Mouse (Mus musculus): ENCODE data around the gene Eif3g. TPM values are rescaled to one million over a fixed set of nuclear protein-coding genes. Genes with fewer than 3 reads are reported as not detected.

Gene Eif3g
- polyA plus RNA-seq, 1 experiment from 2014 or later = 327 TPM

GRCm38 (mm10) chr9:20878710-20879065 lies 19.7 kb downstream of the Eif3g start:
- WGBS = 20% methylated on average over 10 of the region's 10 CpGs
- Histone ChIP-seq H3K27ac (ENCODE audit: low read depth, low read length) (peak overlapping the region; percentile 88), H3K4me1 (ENCODE audit: control insufficient read depth, insufficient read depth, low read length) (no peaks in the 10 kb centered on the region), H3K9me3 (ENCODE audit: control insufficient read depth, low read length) (no peaks in the 10 kb centered on the region), H3K4me3 (ENCODE audit: low read length) (peak overlapping the region; percentile 45), H3K9ac (ENCODE audit: low read depth, low read length) (peak overlapping the region; percentile 73), H3K36me3 (ENCODE audit: control insufficient read depth, insufficient read depth, low read length) (no peaks in the 10 kb centered on the region), H3K27me3 (ENCODE audit: control insufficient read depth, insufficient read depth, low read length) (no peaks in the 10 kb centered on the region), H3K4me2 (replicated peaks; ENCODE audit: low read depth, low read length) (peak overlapping the region; percentile 70)
- ATAC-seq (ENCODE audit: low FRiP score, low TSS enrichment) = peak; percentile 7

- peak overlapping the region; percentile 70 for H3K4me2 ChIP-seq (replicated peaks; ENCODE audit: low read depth, low read length)
- H3K9me3 ChIP-seq (ENCODE audit: control insufficient read depth, low read length) = no peaks in the 10 kb centered on the region
- peak overlapping the region; percentile 73 for H3K9ac ChIP-seq (ENCODE audit: low read depth, low read length)
- peak overlapping the region; percentile 88 for H3K27ac ChIP-seq (ENCODE audit: low read depth, low read length)
- no peaks in the 10 kb centered on the region for H3K4me1 ChIP-seq (ENCODE audit: control insufficient read depth, insufficient read depth, low read length)
- H3K27me3 ChIP-seq (ENCODE audit: control insufficient read depth, insufficient read depth, low read length) = no peaks in the 10 kb centered on the region
- peak; percentile 96 for ATAC-seq (ENCODE audit: low FRiP score, low TSS enrichment)
- H3K4me3 ChIP-seq (ENCODE audit: low read length) = peak overlapping the region; percentile 45
- no peaks in the 10 kb centered on the region for H3K36me3 ChIP-seq (ENCODE audit: control insufficient read depth, insufficient read depth, low read length)
- under 1% methylated on average over 69 of the region's 69 CpGs for WGBS
Measured at GRCm38 (mm10) chr9:20878041-20878709, 20.2 kb downstream of the Eif3g start.

- no peaks in the 10 kb centered on the region for H3K9me3 ChIP-seq (ENCODE audit: control insufficient read depth, low read length)
- no peak overlapping the region for H3K27ac ChIP-seq (ENCODE audit: low read depth, low read length)
- ATAC-seq (ENCODE audit: low FRiP score, low TSS enrichment) = no peak; the same call in none of the 2 replicates
- H3K27me3 ChIP-seq (ENCODE audit: control insufficient read depth, insufficient read depth, low read length) = no peaks in the 10 kb centered on the region
- peak overlapping the region; percentile 45; the same call in 1 of the 2 replicates for H3K4me3 ChIP-seq (ENCODE audit: low read length)
- H3K9ac ChIP-seq (ENCODE audit: low read depth, low read length) = no peak overlapping the region
- WGBS = 37% methylated on average over 14 of the region's 14 CpGs
- no peaks in the 10 kb centered on the region for H3K36me3 ChIP-seq (ENCODE audit: control insufficient read depth, insufficient read depth, low read length)
- H3K4me1 ChIP-seq (ENCODE audit: control insufficient read depth, insufficient read depth, low read length) = no peaks in the 10 kb centered on the region
- peak overlapping the region; percentile 70 for H3K4me2 ChIP-seq (replicated peaks; ENCODE audit: low read depth, low read length)
Measured at GRCm38 (mm10) chr9:20877118-20878040, 21.0 kb downstream of the Eif3g start.

GRCm38 (mm10) chr9:20876318-20877117 lies 21.9 kb downstream of the Eif3g start:
- H3K9me3 ChIP-seq (ENCODE audit: control insufficient read depth, low read length) = no peaks in the 10 kb centered on the region
- WGBS = 71% methylated on average over 8 of the region's 9 CpGs
- no peak overlapping the region for H3K27ac ChIP-seq (ENCODE audit: low read depth, low read length)
- H3K36me3 ChIP-seq (ENCODE audit: control insufficient read depth, insufficient read depth, low read length) = no peaks in the 10 kb centered on the region
- H3K9ac ChIP-seq (ENCODE audit: low read depth, low read length) = no peak overlapping the region
- H3K4me3 ChIP-seq (ENCODE audit: low read length) = no peak overlapping the region
- no peaks in the 10 kb centered on the region for H3K4me1 ChIP-seq (ENCODE audit: control insufficient read depth, insufficient read depth, low read length)
- H3K4me2 ChIP-seq (replicated peaks; ENCODE audit: low read depth, low read length) = no peak overlapping the region
- no peak for ATAC-seq (ENCODE audit: low FRiP score, low TSS enrichment)
- no peaks in the 10 kb centered on the region for H3K27me3 ChIP-seq (ENCODE audit: control insufficient read depth, insufficient read depth, low read length)

GRCm38 (mm10) chr9:20875021-20875790 lies 23.2 kb downstream of the Eif3g start:
- WGBS = 64% methylated on average over 23 of the region's 23 CpGs

GRCm38 (mm10) chr9:20873521-20873920 lies 24.9 kb downstream of the Eif3g start:
- 0 out of 2 replicates have a peak, but pooled peaks cover under 1% of the 10 kb centered on the region for H3K4me1 ChIP-seq (ENCODE audit: control insufficient read depth, insufficient read depth, low read length)
- 85% methylated on average over 12 of the region's 12 CpGs for WGBS
- H3K4me2 ChIP-seq (replicated peaks; ENCODE audit: low read depth, low read length) = no peak overlapping the region
- H3K27me3 ChIP-seq (ENCODE audit: control insufficient read depth, insufficient read depth, low read length) = peaks cover 20% of the 10 kb centered on the region
- no peak overlapping the region for H3K4me3 ChIP-seq (ENCODE audit: low read length)
- no peak overlapping the region for H3K27ac ChIP-seq (ENCODE audit: low read depth, low read length)
- H3K9me3 ChIP-seq (ENCODE audit: control insufficient read depth, low read length) = no peaks in the 10 kb centered on the region
- ATAC-seq (ENCODE audit: low FRiP score, low TSS enrichment) = no peak
- H3K9ac ChIP-seq (ENCODE audit: low read depth, low read length) = no peak overlapping the region
- H3K36me3 ChIP-seq (ENCODE audit: control insufficient read depth, insufficient read depth, low read length) = no peaks in the 10 kb centered on the region

More at GRCm38 (mm10) chr9:20875021-20875790, 23.2 kb downstream of the Eif3g start:
- Histone ChIP-seq H3K4me1 (ENCODE audit: control insufficient read depth, insufficient read depth, low read length) (no peaks in the 10 kb centered on the region), H3K9ac (ENCODE audit: low read depth, low read length) (no peak overlapping the region), H3K4me2 (replicated peaks; ENCODE audit: low read depth, low read length) (no peak overlapping the region), H3K27me3 (ENCODE audit: control insufficient read depth, insufficient read depth, low read length) (peaks cover 4% of the 10 kb centered on the region), H3K36me3 (ENCODE audit: control insufficient read depth, insufficient read depth, low read length) (no peaks in the 10 kb centered on the region), H3K4me3 (ENCODE audit: low read length) (no peak overlapping the region), H3K9me3 (ENCODE audit: control insufficient read depth, low read length) (no peaks in the 10 kb centered on the region), H3K27ac (ENCODE audit: low read depth, low read length) (no peak overlapping the region)
- no peak for ATAC-seq (ENCODE audit: low FRiP score, low TSS enrichment)

- H3K36me3 ChIP-seq (ENCODE audit: control insufficient read depth, insufficient read depth, low read length) = no peaks in the 10 kb centered on the region
- H3K4me2 ChIP-seq (replicated peaks; ENCODE audit: low read depth, low read length) = no peak overlapping the region
- WGBS = 85% methylated on average over 10 of the region's 10 CpGs
- ATAC-seq (ENCODE audit: low FRiP score, low TSS enrichment) = no peak
- no peak overlapping the region for H3K4me3 ChIP-seq (ENCODE audit: low read length)
- 0 out of 2 replicates have a peak, but pooled peaks cover 3% of the 10 kb centered on the region for H3K4me1 ChIP-seq (ENCODE audit: control insufficient read depth, insufficient read depth, low read length)
- H3K27ac ChIP-seq (ENCODE audit: low read depth, low read length) = no peak overlapping the region
- H3K9me3 ChIP-seq (ENCODE audit: control insufficient read depth, low read length) = no peaks in the 10 kb centered on the region
- H3K27me3 ChIP-seq (ENCODE audit: control insufficient read depth, insufficient read depth, low read length) = peaks cover 25% of the 10 kb centered on the region
- H3K9ac ChIP-seq (ENCODE audit: low read depth, low read length) = no peak overlapping the region
Measured at GRCm38 (mm10) chr9:20872991-20873390, 25.4 kb downstream of the Eif3g start.

All from kidney, embryonic 14.5 days (tissue).